Mouse (Mus musculus) ES-E14 (cell line): ENCODE results near the gene Klf5. TPM values are rescaled to one million over a fixed set of nuclear protein-coding genes. Genes with fewer than 3 reads are reported as not detected.

Source experiments
- DNase-seq: peaks from one replicate; pipeline ENCODE4 v3.0.0-alpha.2; 2013; ENCODE audit warnings: low read depth, low spot score
- H3K27ac ChIP-seq: 2 replicates; pipeline ENCODE4 v1.5.1; 2012; ENCODE audit warnings: low read depth, mild to moderate bottlenecking, low read length, moderate library complexity, mixed read lengths; ENCODE audit not compliant: poor library complexity, insufficient read depth, severe bottlenecking
- H3K36me3 ChIP-seq: 2 replicates; pipeline ENCODE4 v1.6.1; 2012; ENCODE audit warnings: mild to moderate bottlenecking, low read length, moderate library complexity, mixed read lengths; ENCODE audit not compliant: control insufficient read depth, poor library complexity, insufficient read depth, severe bottlenecking
- H3K4me1 ChIP-seq, 2 experiments: fragments of 150-350 bp in 1 of 2; sonication (generic) in 1 of 2; 2 replicates each; pipeline ENCODE4 v1.6.1; 2012; ENCODE audit warnings: low read length in 2 of 2, mild to moderate bottlenecking in 1 of 2, mixed read lengths in 1 of 2; ENCODE audit not compliant: control insufficient read depth in 2 of 2, insufficient read depth in 2 of 2, poor library complexity in 1 of 2
- H3K4me3 ChIP-seq, 2 experiments: fragments of 150-350 bp in 1 of 2; sonication (generic) in 1 of 2; 2 replicates each; pipeline ENCODE4 v1.5.1; 2012; ENCODE audit warnings: low read length in 2 of 2, low read depth in 1 of 2, mild to moderate bottlenecking in 1 of 2, mixed read lengths in 1 of 2; ENCODE audit not compliant: insufficient read depth in 1 of 2, poor library complexity in 1 of 2, severe bottlenecking in 1 of 2
- H3K9ac ChIP-seq: 2 replicates; pipeline ENCODE4 v1.6.1; 2012; ENCODE audit warnings: low read depth, mild to moderate bottlenecking, low read length, mixed read lengths; ENCODE audit not compliant: poor library complexity, insufficient read depth, severe bottlenecking
- H3K9me3 ChIP-seq: fragments of 150-350 bp; sonication (generic); 2 replicates; pipeline ENCODE4 v1.6.1; 2012; ENCODE audit warnings: low read depth, mild to moderate bottlenecking, low read length; ENCODE audit not compliant: control insufficient read depth, insufficient read depth
- CHD2 ChIP-seq: IDR thresholded peaks from 2 replicates; pipeline ENCODE4 v1.6.1; 2014; ENCODE audit warnings: mild to moderate bottlenecking, low read depth, low read length, inconsistent platforms
- HCFC1 ChIP-seq: IDR thresholded peaks from 2 replicates; pipeline ENCODE4 v1.6.1; 2012; ENCODE audit warnings: low read length, inconsistent platforms, borderline replicate concordance; ENCODE audit not compliant: insufficient read depth
- MAFK ChIP-seq: IDR thresholded peaks from 2 replicates; pipeline ENCODE4 v1.6.1; 2014; ENCODE audit warnings: mild to moderate bottlenecking, low read depth, low read length, inconsistent platforms; ENCODE audit not compliant: insufficient read depth
- ZC3H11A ChIP-seq: IDR thresholded peaks from 2 replicates; pipeline ENCODE4 v1.6.1; 2012; ENCODE audit warnings: low read depth, mild to moderate bottlenecking, inconsistent platforms, low read length, borderline replicate concordance
- ZNF384 ChIP-seq: IDR thresholded peaks from 2 replicates; pipeline ENCODE4 v1.6.1; 2012; ENCODE audit warnings: low read depth, low read length, inconsistent platforms
- in situ Hi-C, 2 experiments: fragments of 600-800 bp; cut with MboI; formaldehyde crosslinking; loops; one replicate each; pipeline ENCODE4 v1.15.1; 2025; ENCODE audit warnings: low sequenced_read_pairs in 2 of 2, inconsistent platforms in 1 of 2; ENCODE audit not compliant: unreplicated experiment in 2 of 2
- total RNA-seq: library from RNA; depleted of rRNA; stranded (reverse); fragments of 300-350 nt; gene quantifications from 2 replicates; pipeline ENCODE4 v1.2.3, GENCODE M21; 2012

Gene Klf5
- total RNA-seq, 1 experiment = 23.2 TPM

DNA sequence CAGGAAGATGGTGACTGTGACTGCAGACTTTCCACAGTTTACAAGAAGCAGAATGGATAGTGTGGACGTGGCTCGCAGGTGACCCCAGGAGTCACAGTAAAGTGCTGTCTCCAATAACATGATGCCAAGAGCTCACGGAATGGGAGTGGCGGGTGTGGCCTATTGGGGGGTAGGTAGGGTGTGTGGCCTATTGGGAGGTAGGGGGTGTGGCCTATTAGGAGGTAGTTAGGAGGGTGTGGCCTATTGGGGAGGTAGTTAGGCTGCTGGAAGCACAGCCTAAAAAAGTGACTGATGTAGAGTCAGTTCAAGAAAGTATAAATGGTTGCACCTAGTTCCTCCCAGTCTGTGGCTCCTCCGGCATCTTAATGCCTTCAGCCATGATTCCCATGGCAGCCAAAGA lies 22.2 kb downstream of the Klf5 start:
- no peak for TF ChIP-seq CHD2
- no peak for TF ChIP-seq ZNF384
- TF ChIP-seq ZC3H11A = no peak
- no peak for TF ChIP-seq HCFC1
- no peak for TF ChIP-seq MAFK
- Histone ChIP-seq H3K9me3 (no peaks in the 10 kb centered on the region), H3K4me3 (peak overlapping the region in 1 of 2 experiments; percentile 22; a peak in 1 of 4 replicates), H3K27ac (peak overlapping the region; percentile 14; the same call in 1 of the 2 replicates), H3K36me3 (no peaks in the 10 kb centered on the region), H3K9ac (peak overlapping the region; percentile 26; the same call in 1 of the 2 replicates), H3K4me1 (peaks cover 5 to 27% of the 10 kb centered on the region in 2 experiments; a peak in 3 of 4 replicates)
- DNase-seq = peak; percentile 71
- in situ Hi-C loops = no loop called here

DNA sequence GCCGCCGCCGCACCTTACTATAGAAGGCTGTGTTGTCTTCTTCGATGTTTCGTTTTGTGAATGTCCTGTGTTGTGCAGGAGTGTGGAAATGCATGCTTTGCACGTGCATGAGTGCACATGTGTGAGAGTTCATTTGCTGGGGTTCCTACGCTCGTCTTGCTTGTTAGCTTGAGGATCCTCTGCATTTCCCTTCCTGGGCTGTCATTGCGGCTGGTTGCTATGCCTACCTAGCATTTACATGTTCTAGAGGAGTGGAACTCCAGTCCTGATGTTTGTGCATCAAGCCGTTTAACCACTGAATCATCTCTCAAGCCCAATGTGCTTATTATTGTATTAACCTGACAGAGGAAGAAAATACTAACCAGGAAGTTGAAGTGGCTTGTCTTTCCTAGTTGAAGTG lies 24.9 kb downstream of the Klf5 start:
- no peaks in the 10 kb centered on the region for H3K36me3 ChIP-seq
- TF ChIP-seq HCFC1 = no peak
- no peak for TF ChIP-seq MAFK
- no peak for TF ChIP-seq ZC3H11A
- TF ChIP-seq ZNF384 = no peak
- no peak for TF ChIP-seq CHD2
- DNase-seq = no peak
- peaks cover 5 to 30% of the 10 kb centered on the region in 2 experiments; a peak in 3 of 4 replicates for H3K4me1 ChIP-seq
- no peak overlapping the region; the same call in 1 of the 2 replicates for H3K9ac ChIP-seq
- in situ Hi-C loops = no loop called here
- H3K27ac ChIP-seq = peak overlapping the region; percentile 4; the same call in 1 of the 2 replicates
- H3K9me3 ChIP-seq = no peaks in the 10 kb centered on the region
- H3K4me3 ChIP-seq = no peak overlapping the region

DNA sequence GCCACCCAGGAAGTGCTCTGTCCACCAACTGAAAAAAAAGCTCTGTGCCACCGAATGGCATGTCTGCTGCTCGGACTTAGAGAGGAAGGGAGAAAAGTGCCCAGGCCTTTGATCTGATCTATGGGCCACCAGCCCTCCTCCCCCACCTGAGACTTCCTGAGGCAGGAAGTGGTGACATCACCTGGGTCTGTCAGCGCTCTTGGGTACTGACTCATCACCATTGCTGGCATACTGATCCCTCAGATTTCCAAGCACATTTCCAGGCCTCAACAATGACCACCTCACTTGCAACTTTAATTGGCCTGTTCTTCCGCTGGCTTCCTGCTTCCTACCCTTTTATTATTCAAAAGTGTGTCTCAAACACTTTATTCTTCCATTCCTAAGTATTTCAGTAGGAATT lies 26.0 kb downstream of the Klf5 start:
- Histone ChIP-seq H3K27ac (peak overlapping the region; percentile 95), H3K4me3 (no peak overlapping the region), H3K36me3 (no peaks in the 10 kb centered on the region), H3K4me1 (peaks cover 5 to 28% of the 10 kb centered on the region in 2 experiments; a peak in 3 of 4 replicates), H3K9me3 (no peaks in the 10 kb centered on the region), H3K9ac (peak overlapping the region; percentile 34; the same call in 1 of the 2 replicates)
- DNase-seq = peak; percentile 73
- TF ChIP-seq MAFK = peak; percentile 53; the same call in 1 of the 2 replicates
- no peak for TF ChIP-seq CHD2
- no peak for TF ChIP-seq HCFC1
- in situ Hi-C loops = no loop called here

DNA sequence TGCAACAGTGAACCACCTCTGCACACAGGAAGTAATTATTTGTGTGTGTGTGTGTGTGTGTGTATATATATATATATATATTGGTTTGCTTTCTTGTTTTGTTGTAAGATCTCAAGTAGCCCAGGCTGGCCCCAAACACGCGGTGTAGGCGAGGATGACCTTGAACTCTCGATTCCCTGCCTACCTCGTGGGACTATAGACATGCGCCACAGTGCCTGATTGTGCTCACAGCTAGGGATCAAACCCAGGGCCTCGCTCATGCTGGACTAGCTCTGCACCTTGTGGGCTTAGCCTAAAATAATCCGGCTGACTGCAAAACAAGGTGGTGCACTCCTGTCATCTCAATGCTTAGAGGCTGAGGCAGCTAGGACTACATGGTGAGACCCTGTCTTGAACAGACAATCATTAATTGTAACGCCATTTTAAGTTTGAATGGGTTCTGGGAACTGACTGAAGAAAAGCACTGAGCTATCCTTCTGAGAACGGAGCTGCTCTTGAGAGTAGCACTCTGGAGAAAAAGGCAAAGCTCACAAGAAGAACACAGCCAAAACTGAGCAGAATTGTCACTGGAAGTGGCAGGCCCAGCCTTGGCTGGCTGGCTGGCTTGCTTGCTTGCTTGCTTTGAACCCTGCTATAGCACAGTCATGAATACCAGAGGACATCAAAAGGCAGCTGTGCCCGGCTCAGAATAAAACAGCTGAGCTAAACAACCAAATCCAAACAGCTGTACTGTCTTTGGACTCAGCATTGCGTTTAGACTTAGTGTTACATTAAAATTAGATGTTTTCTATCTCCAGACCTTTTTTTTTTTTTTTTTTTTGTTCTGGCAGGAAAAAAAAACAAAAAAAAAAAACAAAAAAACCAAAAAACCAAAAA lies 27.3 kb downstream of the Klf5 start:
- H3K36me3 ChIP-seq = no peaks in the 10 kb centered on the region
- peak overlapping the region; percentile 21; the same call in 1 of the 2 replicates for H3K9ac ChIP-seq
- peaks cover 5 to 24% of the 10 kb centered on the region in 2 experiments; a peak in 3 of 4 replicates for H3K4me1 ChIP-seq
- no peaks in the 10 kb centered on the region for H3K9me3 ChIP-seq
- H3K4me3 ChIP-seq = no peak overlapping the region
- TF ChIP-seq ZC3H11A = no peak
- no peak for TF ChIP-seq HCFC1
- TF ChIP-seq ZNF384 = 0 out of 2 replicates have a peak, but pooled peaks have one; percentile 44
- DNase-seq = no peak
- in situ Hi-C loops = no loop called here
- peak overlapping the region; percentile 86 for H3K27ac ChIP-seq
